Mouse (Mus musculus): ENCODE measurements around the gene Enthd1.

GRCm38 (mm10) chr15:80482348-80482747 is 82.6 kb downstream of the Enthd1 start:
- no peak for TF ChIP-seq CTCF (IDR thresholded peaks at IDR 0.05; ENCODE audit: low read depth)
- no peak for TF ChIP-seq EP300 (IDR thresholded peaks at IDR 0.05; ENCODE audit: low read depth)

Data from heart, postnatal 0 days (tissue).